Mouse (Mus musculus) thymus, postnatal 0 days (tissue): ENCODE data around the gene Zfp420. TPM values are rescaled to one million over a fixed set of nuclear protein-coding genes. Genes with fewer than 3 reads are reported as not detected.
A peak's percentile ranks its signal among the peaks of the same experiment; 100 is the strongest.
"Not testable (repeated sequence)": the region's sequence is repeated elsewhere in the genome, so short reads cannot be mapped to it uniquely, and the experiment has no call there.

ENCODE experiments used
- DNase-seq: peaks from one replicate; pipeline ENCODE4 v3.0.0-alpha.2; 2015; ENCODE audit warnings: low spot score
- polyA plus RNA-seq: library from polyadenylated mRNA; unstranded; fragments of >200 nt; fragmentation: Nextera tagmentation; extraction: Ambion mirVana; gene quantifications from 2 replicates; pipeline ENCODE4 v1.2.1, GENCODE M21; 2015

Zfp420 gene
- polyA plus RNA-seq: 3.0 and 3.1 TPM in 2 replicates

GRCm38 (mm10) chr7:29859532-29860517 lies at the start of gene Zfp420:
TSS of gene Zfp420 (plus strand) at chr7:29859979.
- DNase-seq: peak; percentile 88

GRCm38 (mm10) chr7:29812244-29812643 lies 47.5 kb upstream of the Zfp420 start:
- DNase-seq: no peak

GRCm38 (mm10) chr7:29814381-29814780 lies 45.4 kb upstream of the Zfp420 start:
- DNase-seq: no peak

- peak; percentile 16 for DNase-seq
Observed at GRCm38 (mm10) chr7:29815061-29815784, 44.6 kb upstream of the Zfp420 start.

- peak; percentile 91 for DNase-seq
Observed at GRCm38 (mm10) chr7:29815910-29816429, 43.8 kb upstream of the Zfp420 start, which contains the start of gene Zfp790. TSS of gene Zfp790 (plus strand) at chr7:29816114.

DNA sequence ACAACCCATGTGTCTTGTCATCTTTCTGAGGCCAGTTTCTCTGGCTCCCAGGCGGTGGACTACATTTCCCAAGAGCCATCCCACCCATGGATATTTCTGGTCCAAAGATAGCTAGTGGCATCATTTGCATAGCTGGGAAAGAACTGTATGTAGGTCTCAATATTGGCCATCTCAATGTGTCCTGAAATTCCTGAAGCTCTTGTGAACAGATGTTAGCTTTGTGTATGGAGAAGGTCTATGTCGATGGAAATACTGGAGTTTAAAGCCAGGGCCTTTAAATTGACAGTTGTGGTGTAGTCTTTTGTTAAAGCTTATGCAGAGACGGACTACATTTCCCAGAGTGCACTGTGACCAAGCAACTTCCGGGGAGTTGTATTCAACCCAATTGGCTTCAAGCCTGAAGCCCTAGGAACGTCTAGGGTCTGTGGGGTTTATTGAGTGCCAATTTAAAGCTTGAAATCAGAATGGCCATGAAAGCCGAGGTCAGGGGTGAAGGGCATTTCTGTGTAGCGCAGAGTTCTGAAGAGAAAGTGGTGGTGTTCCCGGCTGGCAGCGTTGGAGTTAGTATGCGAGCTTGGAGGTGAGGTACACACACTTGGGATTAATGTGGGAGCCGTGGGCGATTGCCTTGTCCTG lies 41.0 kb upstream of the Zfp420 start:
- peak; percentile 88 for DNase-seq

DNA sequence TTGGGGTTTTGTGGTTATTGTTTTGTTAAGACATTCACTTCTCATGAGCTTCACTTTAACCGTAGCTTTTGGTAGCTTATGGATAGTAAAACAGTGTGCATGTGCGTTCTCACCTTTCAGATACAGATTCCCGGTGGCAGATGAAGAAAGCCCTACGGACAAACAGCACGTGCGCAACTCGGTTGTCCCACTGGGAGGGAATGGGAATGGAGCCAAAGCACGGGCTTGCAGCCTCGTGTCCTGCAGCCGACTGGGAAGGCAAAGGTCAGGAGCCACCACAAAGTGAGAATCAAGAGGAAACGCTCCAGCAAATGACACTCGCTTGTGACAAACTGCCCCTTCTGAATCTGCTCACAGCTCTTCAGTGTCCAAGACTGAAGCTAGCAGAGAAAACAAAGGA lies 31.8 kb upstream of the Zfp420 start:
- no peak for DNase-seq

DNA sequence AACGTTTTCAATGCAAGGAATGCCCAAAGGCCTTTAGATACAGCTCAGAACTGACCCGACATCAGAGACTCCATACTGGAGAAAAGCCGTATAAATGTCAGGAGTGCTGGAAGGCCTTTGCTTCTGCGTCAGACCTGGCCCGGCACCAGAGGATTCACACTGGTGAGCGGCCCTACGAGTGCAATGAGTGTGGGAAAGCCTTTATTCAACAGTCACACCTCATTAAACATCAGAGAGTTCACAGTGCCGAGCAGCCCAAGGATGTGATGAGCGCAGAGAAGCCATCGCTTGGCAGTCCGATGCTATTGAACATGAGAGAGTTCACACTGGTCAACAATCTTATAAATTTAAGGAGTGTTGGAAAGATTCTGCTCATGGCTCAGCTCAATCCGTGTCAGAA lies 30.0 kb upstream of the Zfp420 start:
- DNase-seq: no peak

GRCm38 (mm10) chr7:29836816-29837215 lies 23.0 kb upstream of the Zfp420 start:
- DNase-seq: no peak

GRCm38 (mm10) chr7:29839256-29839655 lies 20.5 kb upstream of the Zfp420 start:
- DNase-seq: no peak

GRCm38 (mm10) chr7:29842105-29842504 lies 17.7 kb upstream of the Zfp420 start:
- no peak for DNase-seq

DNA sequence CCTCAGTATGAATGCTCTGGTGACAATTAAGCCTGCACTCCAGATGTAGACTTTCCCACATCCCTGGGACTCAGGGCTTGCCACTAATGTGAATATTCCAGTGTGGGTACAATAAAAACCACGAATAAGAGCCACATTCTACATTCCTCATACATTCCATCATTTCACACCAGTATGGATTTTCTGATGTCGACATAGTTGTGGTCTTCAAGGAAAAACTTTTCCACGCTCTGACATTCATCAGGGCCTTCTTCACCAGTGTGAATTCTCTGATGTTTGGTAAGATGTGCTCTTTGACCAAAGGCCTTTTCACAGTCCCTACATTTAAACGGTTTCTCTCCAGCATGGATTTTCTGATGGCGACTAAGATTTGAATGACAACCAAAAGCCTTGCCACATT lies 15.2 kb upstream of the Zfp420 start:
- DNase-seq: no peak

DNA sequence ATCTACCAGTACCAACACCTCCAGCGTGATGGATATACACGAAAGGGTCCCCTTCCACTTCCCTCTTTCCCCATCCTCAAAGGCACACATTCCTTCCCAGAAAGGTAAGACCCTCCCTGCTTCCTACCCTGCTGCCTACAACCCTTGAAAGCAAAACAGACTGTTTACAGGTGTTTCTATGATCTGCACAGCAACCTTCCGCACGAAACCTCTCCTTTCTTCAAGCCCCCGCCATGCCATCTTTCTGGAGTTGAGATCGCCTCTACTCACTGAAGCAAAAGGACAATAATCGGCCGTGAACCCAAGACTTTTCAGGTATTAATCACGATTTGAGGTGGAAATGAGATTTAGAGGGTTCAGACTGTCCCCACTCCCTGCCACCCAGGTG lies 7.0 kb upstream of the Zfp420 start:
- no peak for DNase-seq

DNA sequence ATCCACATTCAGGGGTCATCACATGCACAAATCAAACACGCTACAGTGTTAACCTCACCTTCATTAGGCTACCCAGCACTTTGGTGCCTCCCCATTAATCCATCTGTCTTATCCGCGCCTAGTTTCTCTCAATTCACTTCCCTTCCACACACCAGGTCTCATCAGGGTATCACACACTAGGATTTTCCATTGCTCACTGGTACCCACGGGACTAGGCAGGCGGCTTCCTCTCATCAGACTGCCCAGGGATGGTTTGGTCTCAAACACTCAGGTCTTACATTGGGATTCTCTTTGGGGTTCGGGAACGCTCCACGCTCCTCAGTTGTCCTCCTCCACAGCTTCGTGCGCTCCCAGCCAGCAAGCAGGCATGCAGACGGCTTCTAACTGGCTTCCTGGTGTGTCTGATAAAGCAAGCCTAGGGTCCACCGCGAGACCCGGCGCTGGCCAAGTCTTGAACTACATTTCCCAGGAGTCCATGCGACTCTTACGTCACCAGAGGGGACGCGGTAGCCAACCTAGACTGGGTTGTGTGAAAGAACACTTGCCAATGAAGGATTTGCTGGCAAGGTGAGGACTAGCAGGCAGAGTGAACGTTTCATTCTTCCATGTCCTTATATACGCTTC lies 6.4 kb upstream of the Zfp420 start, which contains the start of gene Zfp940:
Gene Zfp940 (minus strand): TSS at position 451 of the 624 bp plus-strand sequence.
- peak; percentile 89 for DNase-seq

DNA sequence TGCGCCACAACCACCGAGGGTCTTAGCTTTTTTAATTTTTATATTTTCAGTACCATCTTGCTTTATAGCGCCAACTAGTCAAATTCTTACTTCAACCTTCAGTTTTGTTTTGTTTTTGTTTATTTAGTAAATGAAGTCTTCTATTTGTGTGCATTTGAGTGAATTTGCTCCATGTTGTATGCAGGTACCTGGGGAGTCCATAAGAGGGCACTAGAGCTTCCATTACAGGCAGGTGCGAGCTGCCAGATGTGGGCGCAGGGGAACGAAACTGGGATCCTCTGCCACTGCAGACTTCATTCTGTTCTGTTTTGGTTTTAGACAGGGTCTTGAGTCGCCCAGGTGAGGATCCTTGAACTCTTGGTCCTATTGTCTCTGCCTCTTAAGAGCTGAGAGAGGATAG lies 1.9 kb downstream of the Zfp420 start:
- DNase-seq: peak; percentile 20

- DNase-seq: no peak
Observed at GRCm38 (mm10) chr7:29874256-29874655, 14.5 kb downstream of the Zfp420 start.

DNA sequence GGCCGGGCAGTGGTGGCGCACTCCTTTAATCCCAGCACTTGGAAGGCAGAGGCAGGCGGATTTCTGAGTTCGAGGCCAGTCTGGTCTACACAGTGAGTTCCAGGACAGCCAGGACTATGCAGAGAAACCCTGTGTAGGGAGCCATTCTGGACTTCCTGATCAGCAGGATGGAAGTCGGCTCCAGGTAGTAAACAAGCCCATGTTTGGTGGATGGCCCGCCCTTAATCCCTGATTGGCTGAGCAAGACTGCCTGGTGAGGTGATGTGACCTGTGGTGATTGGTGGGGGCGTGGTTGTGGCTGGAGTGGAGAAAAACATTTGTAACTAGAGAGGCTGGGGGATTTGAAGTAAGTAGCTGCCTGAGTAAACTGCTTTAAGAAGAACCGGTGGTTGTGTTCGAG lies 17.8 kb downstream of the Zfp420 start:
- DNase-seq: not testable (repeated sequence)

GRCm38 (mm10) chr7:29880056-29880455 lies 20.3 kb downstream of the Zfp420 start:
- no peak for DNase-seq

GRCm38 (mm10) chr7:29880916-29881315 lies 21.1 kb downstream of the Zfp420 start:
- no peak for DNase-seq

DNA sequence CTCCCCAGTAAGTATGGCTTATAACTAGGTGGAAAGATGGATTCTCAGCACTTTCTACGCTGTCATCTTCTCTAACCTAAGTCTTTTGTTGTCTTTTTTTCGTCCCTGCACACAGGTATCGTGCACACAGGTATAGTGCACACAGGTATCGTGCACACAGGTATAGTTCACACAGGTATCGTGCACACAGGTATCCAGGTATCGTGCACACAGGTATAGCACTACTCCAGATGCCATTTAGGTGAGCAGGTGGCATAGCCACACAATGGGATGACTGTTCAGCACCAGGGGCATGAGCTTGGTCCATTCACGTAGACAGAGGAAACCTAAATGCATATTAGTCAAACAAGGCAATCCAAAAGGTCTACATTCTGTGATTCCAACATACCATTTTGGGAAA lies 30.7 kb downstream of the Zfp420 start:
- DNase-seq: no peak

- no peak for DNase-seq
Observed at GRCm38 (mm10) chr7:29892756-29893155, 33.0 kb downstream of the Zfp420 start.
